Mouse (Mus musculus): ENCODE data around the gene Cdkal1.

The Cdkal1 gene

GRCm38 (mm10) chr13:29810780-29811179 lies 44.7 kb downstream of the Cdkal1 start:
- no peak for DNase-seq (ENCODE audit: low spot score)

GRCm38 (mm10) chr13:29808383-29808782 lies 47.1 kb downstream of the Cdkal1 start:
- no peak for DNase-seq (ENCODE audit: low spot score)

GRCm38 (mm10) chr13:29807930-29808329 lies 47.5 kb downstream of the Cdkal1 start:
- no peak for DNase-seq (ENCODE audit: low spot score)

GRCm38 (mm10) chr13:29806871-29807270 lies 48.6 kb downstream of the Cdkal1 start:
- no peak for DNase-seq (ENCODE audit: low spot score)

GRCm38 (mm10) chr13:29805296-29805695 lies 50.2 kb downstream of the Cdkal1 start:
- DNase-seq (ENCODE audit: low spot score), result no peak

GRCm38 (mm10) chr13:29804034-29804433 lies 51.4 kb downstream of the Cdkal1 start:
- DNase-seq (ENCODE audit: low spot score), result no peak

GRCm38 (mm10) chr13:29802699-29803098 lies 52.8 kb downstream of the Cdkal1 start:
- no peak for DNase-seq (ENCODE audit: low spot score)

GRCm38 (mm10) chr13:29800078-29800477 lies 55.4 kb downstream of the Cdkal1 start:
- no peak for DNase-seq (ENCODE audit: low spot score)

GRCm38 (mm10) chr13:29792112-29792511 lies 63.4 kb downstream of the Cdkal1 start:
- no peak for DNase-seq (ENCODE audit: low spot score)

- no peak for DNase-seq (ENCODE audit: low spot score)
These were observed 64.0 kb downstream of the Cdkal1 start for GRCm38 (mm10) chr13:29791439-29791838.

- no peak for DNase-seq (ENCODE audit: low spot score)
These were observed 68.5 kb downstream of the Cdkal1 start for GRCm38 (mm10) chr13:29786984-29787383.

- no peak for DNase-seq (ENCODE audit: low spot score)
These were observed 70.6 kb downstream of the Cdkal1 start for GRCm38 (mm10) chr13:29784894-29785293.

- DNase-seq (ENCODE audit: low spot score), result no peak
These were observed 74.1 kb downstream of the Cdkal1 start for GRCm38 (mm10) chr13:29781332-29781731.

- DNase-seq (ENCODE audit: low spot score), result no peak
These were observed 74.8 kb downstream of the Cdkal1 start for GRCm38 (mm10) chr13:29780713-29781112.

GRCm38 (mm10) chr13:29779519-29779918 lies 76.0 kb downstream of the Cdkal1 start:
- no peak for DNase-seq (ENCODE audit: low spot score)

GRCm38 (mm10) chr13:29779116-29779515 lies 76.4 kb downstream of the Cdkal1 start:
- no peak for DNase-seq (ENCODE audit: low spot score)

GRCm38 (mm10) chr13:29778124-29778523 lies 77.3 kb downstream of the Cdkal1 start:
- DNase-seq (ENCODE audit: low spot score), result no peak

GRCm38 (mm10) chr13:29777225-29777624 lies 78.2 kb downstream of the Cdkal1 start:
- no peak for DNase-seq (ENCODE audit: low spot score)

GRCm38 (mm10) chr13:29775603-29776230 lies 79.8 kb downstream of the Cdkal1 start:
- no peak for DNase-seq (ENCODE audit: low spot score)

GRCm38 (mm10) chr13:29773563-29773962 lies 81.9 kb downstream of the Cdkal1 start:
- DNase-seq (ENCODE audit: low spot score), result peak; percentile 25

- no peak for DNase-seq (ENCODE audit: low spot score)
These were observed 82.5 kb downstream of the Cdkal1 start for GRCm38 (mm10) chr13:29772970-29773369.

- no peak for DNase-seq (ENCODE audit: low spot score)
These were observed 85.6 kb downstream of the Cdkal1 start for GRCm38 (mm10) chr13:29769647-29770436.

GRCm38 (mm10) chr13:29768104-29768503 lies 87.4 kb downstream of the Cdkal1 start:
- DNase-seq (ENCODE audit: low spot score), result no peak

GRCm38 (mm10) chr13:29767587-29767986 lies 87.9 kb downstream of the Cdkal1 start:
- no peak for DNase-seq (ENCODE audit: low spot score)

Measured in yolk sac, embryonic 10.5 days (tissue).